Mouse (Mus musculus): Measurements from ENCODE around the gene Sox12. TPM values are rescaled to one million over a fixed set of nuclear protein-coding genes. Genes with fewer than 3 reads are reported as not detected.
A peak's percentile ranks its signal among the peaks of the same experiment; 100 is the strongest.
"Not testable (repeated sequence)": the region's sequence is repeated elsewhere in the genome, so short reads cannot be mapped to it uniquely, and the experiment has no call there.

The Sox12 gene
- polyA plus RNA-seq, 1 experiment from 2014 or later, result 15.8 TPM

DNA sequence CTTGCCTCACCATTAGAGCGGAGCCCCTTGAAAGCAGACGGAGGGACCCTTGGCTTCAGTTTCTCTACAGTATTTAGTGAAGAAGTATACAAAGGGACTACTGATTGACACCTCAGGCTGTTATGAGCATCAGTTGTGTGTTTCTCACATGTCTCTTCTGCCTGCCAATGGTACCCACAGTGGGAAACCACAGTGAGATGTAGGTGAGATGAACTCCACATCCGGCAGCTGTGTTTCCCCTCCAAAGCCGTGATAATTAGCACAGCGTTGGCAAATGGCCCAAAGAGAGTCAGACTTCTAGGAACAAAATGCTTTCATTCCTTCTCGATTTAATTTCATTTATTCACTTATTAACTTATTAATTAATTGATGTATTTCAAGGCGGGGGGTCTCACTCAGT, 25.8 kb downstream of the Sox12 start:
- peak overlapping the region; percentile 25; the same call in 1 of the 2 replicates for H3K27ac ChIP-seq
- no peak overlapping the region for H3K4me3 ChIP-seq
- WGBS, result 54% methylated on average over 7 of the region's 7 CpGs
- no peaks in the 10 kb centered on the region for H3K9me3 ChIP-seq (replicated peaks)
- no peak overlapping the region for H3K4me2 ChIP-seq
- ATAC-seq, result no peak
- peaks cover 38% of the 10 kb centered on the region for H3K4me1 ChIP-seq
- no peak overlapping the region for H3K9ac ChIP-seq
- H3K36me3 ChIP-seq (ENCODE audit: poor library complexity, severe bottlenecking), result no peaks in the 10 kb centered on the region
- no peaks in the 10 kb centered on the region; the same call in none of the 2 replicates for H3K27me3 ChIP-seq

DNA sequence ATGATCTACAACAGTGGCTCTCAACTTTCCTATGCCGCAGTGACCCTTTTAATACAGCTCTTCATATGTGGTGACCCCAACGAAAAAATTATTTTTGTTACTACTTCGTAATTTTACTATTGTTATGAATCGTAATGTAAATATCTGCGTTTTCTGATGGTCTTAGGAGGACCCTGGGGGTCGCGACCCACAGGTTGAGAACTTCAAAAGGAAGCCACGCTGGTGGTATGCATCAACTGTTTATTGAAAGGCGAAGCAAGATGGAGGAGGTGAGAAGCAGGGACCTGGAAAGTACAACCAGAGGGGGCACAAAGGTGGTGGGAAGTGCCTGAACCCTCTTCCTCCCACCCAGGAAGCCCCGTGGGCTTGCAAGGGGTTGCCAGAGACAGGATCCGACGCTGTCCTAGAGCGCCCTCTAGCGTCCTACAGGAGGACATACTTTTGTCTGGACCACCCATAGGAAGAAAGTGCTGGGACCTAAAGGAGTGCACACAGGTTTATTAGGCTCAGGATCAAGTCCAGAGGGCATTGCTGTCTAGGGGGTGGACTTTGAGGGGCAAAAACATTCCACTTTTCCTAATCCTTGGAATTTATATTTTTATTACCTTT, 29.2 kb downstream of the Sox12 start:
- Histone ChIP-seq H3K36me3 (ENCODE audit: poor library complexity, severe bottlenecking) (no peaks in the 10 kb centered on the region), H3K4me2 (no peak overlapping the region), H3K9me3 (replicated peaks) (no peaks in the 10 kb centered on the region), H3K27ac (no peak overlapping the region), H3K4me3 (no peak overlapping the region), H3K27me3 (no peaks in the 10 kb centered on the region; the same call in 1 of the 2 replicates), H3K9ac (no peak overlapping the region), H3K4me1 (peaks cover 8% of the 10 kb centered on the region; the same call in 1 of the 2 replicates)
- 34% methylated on average over 14 of the region's 14 CpGs for WGBS
- peak; percentile 28; the same call in 1 of the 2 replicates for ATAC-seq

DNA sequence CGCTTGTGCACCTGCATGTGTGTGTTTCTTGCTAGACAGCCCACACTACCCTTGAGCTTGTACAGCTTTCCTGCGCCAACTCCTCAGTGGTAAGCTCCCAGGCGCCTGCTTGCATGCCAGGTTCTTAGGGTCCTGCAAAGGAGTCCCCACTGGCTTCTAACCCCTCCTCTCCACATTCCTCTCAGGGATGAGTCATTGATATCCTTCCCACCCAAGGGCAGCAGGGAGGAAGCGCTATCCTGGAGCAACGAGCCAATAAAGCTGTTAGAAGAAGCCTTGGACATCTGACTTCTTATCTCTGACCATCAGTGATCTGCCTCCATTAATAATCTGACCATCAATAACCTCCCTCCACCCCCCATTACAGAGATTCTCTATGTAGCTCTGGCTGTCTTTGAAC, 29.9 kb downstream of the Sox12 start:
- no peaks in the 10 kb centered on the region; the same call in 1 of the 2 replicates for H3K27me3 ChIP-seq
- no peak overlapping the region for H3K9ac ChIP-seq
- no peak overlapping the region for H3K4me2 ChIP-seq
- H3K4me3 ChIP-seq, result no peak overlapping the region
- H3K27ac ChIP-seq, result no peak overlapping the region
- 82% methylated on average over 5 of the region's 5 CpGs for WGBS
- no peaks in the 10 kb centered on the region for H3K9me3 ChIP-seq (replicated peaks)
- no peak for ATAC-seq
- H3K36me3 ChIP-seq (ENCODE audit: poor library complexity, severe bottlenecking), result no peaks in the 10 kb centered on the region
- peaks cover 8% of the 10 kb centered on the region; the same call in 1 of the 2 replicates for H3K4me1 ChIP-seq

DNA sequence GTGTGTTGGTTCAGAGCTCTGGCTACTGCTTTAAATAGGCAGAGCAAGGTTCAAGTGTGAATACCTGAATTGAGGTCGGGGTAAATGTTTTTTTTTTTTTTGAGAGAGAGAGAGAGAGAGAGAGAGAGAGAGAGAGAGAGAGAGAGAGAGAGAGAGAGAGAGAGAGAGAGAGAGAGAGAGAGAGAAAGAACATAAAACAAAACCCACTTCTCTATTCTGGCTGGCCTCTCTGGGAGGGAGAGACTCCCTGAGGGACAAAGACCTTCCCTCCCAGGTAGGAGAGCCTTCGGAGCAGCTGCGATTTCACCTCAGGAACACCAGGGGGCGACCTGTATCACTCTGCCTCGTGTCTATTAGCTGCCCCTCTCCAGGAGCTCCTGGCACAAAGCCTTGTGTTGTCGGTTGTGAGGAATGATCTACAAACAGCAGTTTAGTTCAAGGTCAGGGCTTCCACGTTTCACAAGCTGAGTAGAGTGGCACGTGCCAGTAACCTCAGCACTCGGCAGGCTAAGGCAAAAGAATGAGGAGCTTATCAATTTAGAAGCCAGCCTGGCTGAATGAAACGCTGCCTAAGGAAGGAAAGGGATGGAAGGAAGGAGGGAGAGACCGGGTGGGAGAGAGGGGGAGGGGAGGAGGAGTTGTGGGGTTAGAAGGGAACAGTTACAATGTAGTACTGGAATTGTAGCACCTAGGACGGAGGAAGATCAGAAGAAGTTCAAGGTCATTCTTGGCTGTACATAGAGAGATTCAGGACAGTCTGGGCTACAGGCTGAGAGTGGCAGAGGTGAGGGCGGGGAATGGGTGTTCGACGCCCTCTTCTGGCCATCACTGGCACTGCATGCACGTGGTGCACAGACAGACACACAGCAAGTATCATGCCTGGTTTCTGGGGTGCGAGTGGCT, 34.4 kb downstream of the Sox12 start:
- Histone ChIP-seq H3K4me3 (no peak overlapping the region), H3K9me3 (replicated peaks) (no peaks in the 10 kb centered on the region), H3K36me3 (ENCODE audit: poor library complexity, severe bottlenecking) (no peaks in the 10 kb centered on the region), H3K27me3 (no peaks in the 10 kb centered on the region; the same call in 1 of the 2 replicates), H3K9ac (no peak overlapping the region; the same call in 1 of the 2 replicates), H3K27ac (0 out of 2 replicates have a peak overlapping the region, but pooled peaks have one; percentile 2), H3K4me1 (0 out of 2 replicates have a peak, but pooled peaks cover under 1% of the 10 kb centered on the region), H3K4me2 (peak overlapping the region; percentile 46)
- ATAC-seq, result peak; percentile 65
- 13% methylated on average over 17 of the region's 17 CpGs for WGBS

DNA sequence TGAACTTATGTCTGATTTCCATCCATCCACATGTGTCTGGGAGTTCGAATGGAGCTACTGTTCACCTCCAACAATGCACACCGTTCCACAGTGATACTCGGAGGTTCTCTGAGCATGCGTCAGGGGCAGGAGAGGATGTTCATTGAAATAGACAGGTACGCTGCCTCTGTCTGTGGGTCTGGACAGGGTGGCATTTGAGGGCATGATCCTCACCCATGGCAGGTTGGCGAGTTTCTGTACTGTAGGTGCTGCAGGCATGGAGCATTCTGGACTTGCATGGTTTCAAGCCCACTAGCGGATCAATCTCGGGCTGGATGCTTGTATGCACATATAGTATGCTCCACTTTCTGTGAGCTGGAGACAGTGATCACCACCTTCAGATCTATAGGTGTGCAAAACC, 36.7 kb downstream of the Sox12 start:
- WGBS, result 88% methylated on average over 8 of the region's 8 CpGs
- Histone ChIP-seq H3K27ac (no peak overlapping the region), H3K9me3 (replicated peaks) (no peaks in the 10 kb centered on the region), H3K4me2 (no peak overlapping the region), H3K36me3 (ENCODE audit: poor library complexity, severe bottlenecking) (no peaks in the 10 kb centered on the region), H3K4me3 (no peak overlapping the region), H3K4me1 (no peaks in the 10 kb centered on the region), H3K9ac (no peak overlapping the region), H3K27me3 (no peaks in the 10 kb centered on the region)
- no peak for ATAC-seq

DNA sequence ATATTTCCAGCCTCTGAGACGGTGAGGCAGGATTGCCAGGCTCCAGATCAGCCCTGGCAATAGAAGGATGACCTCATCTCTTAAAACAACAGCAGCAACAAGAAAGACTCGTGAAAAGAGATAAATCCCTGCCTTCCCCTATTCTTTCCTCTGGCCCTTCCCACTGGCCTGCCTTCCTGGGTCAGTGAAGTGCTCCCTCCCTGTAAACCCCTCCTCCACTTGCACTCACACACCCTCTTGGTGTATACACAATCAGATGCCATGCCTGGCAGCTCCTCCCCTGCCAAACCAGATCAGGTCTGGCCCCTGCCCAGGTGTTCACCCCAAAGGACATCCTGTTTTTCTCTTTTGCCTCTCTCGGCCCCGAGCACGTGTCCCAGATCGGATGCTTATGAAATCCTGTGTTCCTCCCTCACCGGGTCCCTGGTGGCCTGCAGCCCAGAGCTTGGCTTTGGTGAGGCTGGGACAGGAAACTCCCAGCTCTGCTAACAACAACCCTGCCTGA, 37.5 kb downstream of the Sox12 start:
- 56% methylated on average over 7 of the region's 7 CpGs for WGBS
- no peak overlapping the region for H3K4me3 ChIP-seq
- no peak overlapping the region for H3K4me2 ChIP-seq
- no peaks in the 10 kb centered on the region for H3K36me3 ChIP-seq (ENCODE audit: poor library complexity, severe bottlenecking)
- H3K27me3 ChIP-seq, result no peaks in the 10 kb centered on the region
- no peak for ATAC-seq
- H3K9ac ChIP-seq, result no peak overlapping the region
- no peaks in the 10 kb centered on the region for H3K9me3 ChIP-seq (replicated peaks)
- no peaks in the 10 kb centered on the region for H3K4me1 ChIP-seq
- no peak overlapping the region for H3K27ac ChIP-seq

DNA sequence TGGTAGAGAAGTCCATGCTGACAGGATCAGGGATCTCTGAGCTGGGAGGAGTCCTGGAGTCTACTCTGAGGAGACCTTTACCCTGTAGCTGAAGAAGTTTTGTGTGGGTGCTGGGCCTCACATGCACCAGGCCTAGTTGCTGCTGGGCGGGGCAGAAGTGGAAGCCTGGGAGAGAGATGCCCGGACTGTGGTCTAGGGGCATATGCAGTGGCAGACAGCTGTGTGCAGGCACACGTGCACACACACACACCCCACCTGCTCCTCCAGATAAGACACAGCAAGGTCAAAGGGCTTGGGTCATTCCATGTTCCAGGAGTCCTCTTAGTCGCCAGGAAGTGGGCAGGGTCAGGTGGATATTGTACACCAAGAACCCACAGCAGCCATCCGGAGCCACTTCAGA, 38.2 kb downstream of the Sox12 start:
- no peak overlapping the region for H3K27ac ChIP-seq
- H3K9ac ChIP-seq, result no peak overlapping the region
- no peak for ATAC-seq
- H3K4me3 ChIP-seq, result no peak overlapping the region
- H3K27me3 ChIP-seq, result no peaks in the 10 kb centered on the region
- no peaks in the 10 kb centered on the region for H3K4me1 ChIP-seq
- no peak overlapping the region for H3K4me2 ChIP-seq
- no peaks in the 10 kb centered on the region for H3K36me3 ChIP-seq (ENCODE audit: poor library complexity, severe bottlenecking)
- 73% methylated on average over 5 of the region's 5 CpGs for WGBS
- no peaks in the 10 kb centered on the region for H3K9me3 ChIP-seq (replicated peaks)

DNA sequence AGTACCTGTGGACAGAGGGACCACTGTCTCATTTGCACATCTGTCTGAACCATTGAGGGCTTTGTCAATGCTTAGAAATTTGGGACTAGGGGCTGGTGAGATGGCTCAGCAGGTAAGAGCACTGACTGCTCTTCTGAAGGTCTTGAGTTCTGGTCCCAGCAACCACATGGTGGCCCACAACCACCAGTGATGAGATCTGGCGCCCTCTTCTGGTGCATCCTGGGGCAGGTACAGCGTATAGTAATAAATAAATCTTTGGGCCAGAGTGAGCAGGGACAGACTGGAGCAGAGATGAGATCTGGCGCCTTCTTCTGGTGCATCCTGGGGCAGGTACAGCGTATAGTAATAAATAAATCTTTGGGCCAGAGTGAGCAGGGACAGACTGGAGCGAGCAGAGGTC, 38.9 kb downstream of the Sox12 start:
- H3K4me1 ChIP-seq; H3K4me3 ChIP-seq; H3K9ac ChIP-seq; H3K4me2 ChIP-seq; H3K9me3 ChIP-seq (replicated peaks); H3K36me3 ChIP-seq (ENCODE audit: poor library complexity, severe bottlenecking); ATAC-seq; H3K27ac ChIP-seq; H3K27me3 ChIP-seq: not testable (repeated sequence)
- WGBS, result 77% methylated on average over 5 of the region's 5 CpGs

DNA sequence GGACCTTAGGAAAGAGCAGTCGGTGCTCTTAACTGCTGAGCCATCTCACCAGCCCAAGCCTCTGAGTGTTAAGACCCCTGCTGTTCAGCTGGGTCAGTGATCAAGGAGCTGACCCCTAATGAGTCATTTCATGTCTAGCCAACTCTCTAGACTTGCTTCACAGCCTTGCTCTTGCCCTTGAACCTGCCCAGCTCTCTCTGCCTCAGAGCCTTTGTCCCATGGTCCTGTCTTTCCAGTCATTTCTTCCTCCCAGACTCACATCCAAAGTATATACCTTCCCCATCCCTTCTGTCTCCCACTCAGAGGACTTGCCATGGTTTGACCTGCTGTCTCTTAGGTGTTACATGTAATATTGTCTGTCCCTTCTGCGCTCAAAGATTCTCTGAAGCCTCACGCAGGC, 40.6 kb downstream of the Sox12 start:
- Histone ChIP-seq H3K9me3 (replicated peaks) (no peaks in the 10 kb centered on the region), H3K4me2 (no peak overlapping the region), H3K27me3 (no peaks in the 10 kb centered on the region), H3K4me1 (no peaks in the 10 kb centered on the region), H3K27ac (no peak overlapping the region), H3K36me3 (ENCODE audit: poor library complexity, severe bottlenecking) (no peaks in the 10 kb centered on the region), H3K9ac (no peak overlapping the region), H3K4me3 (no peak overlapping the region)
- 89% methylated on average over 3 of the region's 3 CpGs for WGBS
- no peak for ATAC-seq

DNA sequence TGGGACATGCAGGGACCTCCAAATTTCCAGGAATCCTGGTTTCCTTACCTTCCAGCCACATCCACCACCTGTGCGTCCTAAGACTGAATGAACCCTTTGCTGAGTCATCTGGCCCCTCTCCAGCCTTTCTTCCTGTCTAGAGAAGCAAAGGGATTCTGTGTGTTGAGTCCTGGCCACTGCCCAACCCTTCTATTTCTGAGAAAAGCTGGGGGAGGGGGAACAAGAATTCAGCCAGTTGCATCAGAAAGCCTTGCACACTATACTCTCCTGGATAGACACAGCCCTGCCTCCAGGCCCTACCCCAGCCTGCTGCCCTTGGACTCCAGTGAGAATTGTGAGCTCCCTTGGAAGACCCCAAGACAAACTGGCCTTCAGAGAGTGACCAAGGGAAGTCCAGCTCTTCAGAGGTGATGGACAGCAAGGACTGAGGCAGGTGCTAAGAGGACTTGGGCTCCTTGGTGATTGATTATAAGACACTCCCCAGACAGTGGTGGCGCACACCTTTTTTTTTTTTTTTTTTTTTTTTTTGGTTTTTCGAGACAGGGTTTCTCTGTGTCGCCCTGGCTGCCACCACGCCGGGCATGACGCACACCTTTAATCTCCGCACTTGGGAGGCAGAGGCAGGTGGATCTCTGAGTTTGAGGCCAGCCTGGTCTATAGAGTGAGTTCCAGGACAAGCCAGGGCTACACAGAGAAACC, 47.9 kb downstream of the Sox12 start:
- Histone ChIP-seq H3K9me3 (replicated peaks) (no peaks in the 10 kb centered on the region), H3K27ac (no peak overlapping the region), H3K9ac (no peak overlapping the region), H3K4me3 (no peak overlapping the region), H3K4me2 (no peak overlapping the region), H3K36me3 (ENCODE audit: poor library complexity, severe bottlenecking) (no peaks in the 10 kb centered on the region), H3K27me3 (0 out of 2 replicates have a peak, but pooled peaks cover 4% of the 10 kb centered on the region), H3K4me1 (0 out of 2 replicates have a peak, but pooled peaks cover 3% of the 10 kb centered on the region)
- ATAC-seq, result no peak
- 89% methylated on average over 8 of the region's 8 CpGs for WGBS

DNA sequence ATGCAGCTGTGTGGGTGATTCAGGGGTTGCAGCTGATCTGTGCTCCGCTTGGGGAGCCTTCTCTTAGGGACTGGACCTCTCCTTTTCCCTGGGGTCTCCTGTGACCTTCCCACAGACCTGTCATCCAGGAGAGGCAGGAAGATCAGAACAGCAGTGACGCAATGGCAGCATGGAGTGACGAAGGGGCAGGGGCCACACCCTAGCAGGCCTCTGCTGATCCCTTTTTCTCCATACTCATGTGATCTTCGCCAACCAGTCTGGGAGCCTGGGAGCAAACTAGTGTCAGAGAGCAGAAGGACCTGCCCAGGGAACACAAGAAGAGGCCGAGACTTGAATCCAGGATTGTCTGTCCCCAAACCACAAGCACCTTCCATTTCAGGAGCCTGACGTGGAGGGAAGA, 48.7 kb downstream of the Sox12 start:
- WGBS, result 86% methylated on average over 6 of the region's 6 CpGs
- Histone ChIP-seq H3K4me1 (peaks cover 7% of the 10 kb centered on the region), H3K27me3 (0 out of 2 replicates have a peak, but pooled peaks cover 5% of the 10 kb centered on the region), H3K27ac (no peak overlapping the region), H3K4me3 (no peak overlapping the region), H3K36me3 (ENCODE audit: poor library complexity, severe bottlenecking) (no peaks in the 10 kb centered on the region), H3K4me2 (no peak overlapping the region), H3K9ac (no peak overlapping the region), H3K9me3 (replicated peaks) (no peaks in the 10 kb centered on the region)
- no peak for ATAC-seq

DNA sequence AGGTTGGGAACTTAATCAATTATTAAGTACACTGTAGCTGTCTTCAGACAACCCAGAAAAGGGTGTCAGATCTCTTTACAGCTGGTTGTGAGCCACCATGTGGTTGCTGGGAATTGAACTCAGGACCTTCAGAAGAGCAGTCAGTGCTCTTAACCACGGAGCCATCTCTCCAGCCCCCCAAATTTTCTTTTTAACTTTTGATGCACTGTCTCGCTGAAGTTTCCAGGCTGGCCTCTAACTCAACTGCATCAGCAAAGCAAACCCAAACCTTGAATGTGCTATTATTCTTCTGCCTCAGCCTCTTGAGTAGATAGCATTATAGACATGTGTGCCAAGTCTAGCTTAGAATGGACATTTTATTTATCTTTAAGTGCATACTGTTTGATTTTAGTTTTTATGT, 50.1 kb downstream of the Sox12 start:
- H3K27ac ChIP-seq, result no peak overlapping the region
- WGBS, result 84% methylated on average over 2 of the region's 2 CpGs

More for the DNA sequence above, 50.1 kb downstream of the Sox12 start:
- no peak for ATAC-seq
- Histone ChIP-seq H3K9me3 (replicated peaks) (no peaks in the 10 kb centered on the region), H3K36me3 (ENCODE audit: poor library complexity, severe bottlenecking) (no peaks in the 10 kb centered on the region), H3K4me3 (no peak overlapping the region), H3K4me2 (no peak overlapping the region), H3K4me1 (peaks cover 13% of the 10 kb centered on the region), H3K27me3 (0 out of 2 replicates have a peak, but pooled peaks cover 8% of the 10 kb centered on the region), H3K9ac (no peak overlapping the region)
